Mouse (Mus musculus): Measurements from ENCODE around the gene Gnb3.

Gene Gnb3

DNA sequence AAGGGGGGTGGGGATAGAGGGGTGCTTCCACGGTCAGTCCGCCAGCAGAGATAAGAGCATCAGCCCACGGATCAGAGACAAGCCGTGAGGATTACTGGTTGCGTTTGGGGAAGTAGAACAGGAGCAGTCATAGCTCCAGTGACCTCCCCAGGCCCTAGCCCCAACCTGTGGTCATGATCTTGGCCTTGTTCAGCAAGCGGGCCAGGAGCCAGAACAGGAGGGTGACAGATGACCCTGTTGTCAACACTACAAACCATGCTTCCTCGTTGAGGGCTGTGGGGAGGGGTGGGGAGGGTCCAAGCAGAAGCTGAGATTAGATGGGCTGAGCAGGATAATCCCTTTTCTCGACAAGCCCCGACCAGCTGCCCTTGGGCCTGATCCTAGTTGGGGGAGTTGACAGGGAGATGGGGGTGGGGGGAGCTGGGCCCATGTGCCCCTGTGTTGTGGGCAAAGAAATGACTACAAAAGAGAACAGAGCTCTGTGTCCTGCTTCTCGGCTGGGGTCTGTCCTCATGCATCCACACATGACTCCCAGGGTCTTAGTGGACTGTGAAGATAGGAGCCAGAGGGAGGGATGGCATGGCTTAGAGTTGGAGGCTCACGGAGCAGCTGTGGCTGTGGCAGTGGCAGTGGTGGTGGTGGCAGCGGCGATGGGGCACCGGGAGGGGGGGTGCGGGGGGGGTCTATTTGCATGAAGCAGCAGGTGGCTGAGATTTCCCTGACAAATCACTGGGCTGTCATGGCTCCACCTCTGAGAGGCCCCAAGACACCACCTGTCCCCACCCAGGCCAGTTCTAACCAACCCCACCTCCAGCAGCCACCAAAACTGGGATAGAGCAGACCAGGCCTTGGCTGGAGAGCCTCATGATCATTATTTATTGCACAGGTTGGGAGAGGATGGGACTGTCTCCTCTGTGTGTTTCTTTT, at the start of gene Gnb3:
Gnb3 (minus strand) TSS at position 35 of the 927 bp plus-strand sequence.
- DNase-seq (ENCODE audit: low spot score) = no peak

DNA sequence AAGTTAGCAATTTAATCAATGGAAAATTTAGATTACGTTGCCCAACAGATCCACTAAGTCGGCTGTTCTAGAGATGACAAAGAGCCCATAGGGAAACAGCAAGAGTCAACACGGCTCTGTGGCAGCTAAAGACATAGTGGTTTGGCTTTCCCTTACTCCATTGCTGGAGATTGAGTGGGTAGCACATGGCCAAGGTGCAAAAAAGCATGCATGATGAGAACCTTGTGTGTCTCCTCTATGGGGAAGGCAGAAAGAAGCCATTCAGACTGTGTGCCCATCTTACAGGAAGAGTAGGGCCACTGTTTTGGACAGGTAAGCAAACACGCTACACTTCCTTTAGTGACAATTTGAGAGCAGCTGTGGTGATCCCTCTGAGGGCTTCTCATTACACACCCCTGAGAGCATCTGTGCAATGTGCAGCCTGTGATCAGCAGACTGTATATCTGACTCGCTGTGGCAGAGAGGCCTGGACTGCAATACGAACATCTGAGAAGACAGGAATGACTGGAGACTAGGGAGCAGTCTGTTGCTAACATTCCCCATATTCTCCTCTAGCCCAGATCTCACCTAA, 48.6 kb upstream of the Gnb3 start:
- no peak for DNase-seq (ENCODE audit: low spot score)

DNA sequence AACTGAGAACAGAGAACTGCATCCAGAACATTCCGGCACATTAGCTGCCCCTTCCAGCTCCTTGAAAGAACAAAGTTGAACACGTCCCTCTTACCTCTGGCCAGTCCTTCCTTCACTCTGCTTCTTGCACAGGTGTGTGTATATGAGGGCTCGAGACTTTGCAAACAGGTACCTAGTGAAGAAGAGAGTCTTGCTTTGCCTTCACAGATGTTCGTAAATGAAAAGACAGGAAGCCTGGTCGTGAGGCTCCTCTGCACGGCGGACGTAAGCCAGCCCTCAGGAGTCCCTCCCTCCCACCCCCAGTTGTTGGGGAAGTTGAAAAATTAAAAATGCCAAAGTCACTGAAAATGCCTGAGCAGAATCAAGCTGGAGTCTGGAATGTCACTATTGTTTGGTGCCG, 47.9 kb upstream of the Gnb3 start, which contains the start of gene Cd4:
Cd4 (minus strand) TSS at position 236 of the 400 bp plus-strand sequence.
- DNase-seq (ENCODE audit: low spot score) = peak; percentile 28

DNA sequence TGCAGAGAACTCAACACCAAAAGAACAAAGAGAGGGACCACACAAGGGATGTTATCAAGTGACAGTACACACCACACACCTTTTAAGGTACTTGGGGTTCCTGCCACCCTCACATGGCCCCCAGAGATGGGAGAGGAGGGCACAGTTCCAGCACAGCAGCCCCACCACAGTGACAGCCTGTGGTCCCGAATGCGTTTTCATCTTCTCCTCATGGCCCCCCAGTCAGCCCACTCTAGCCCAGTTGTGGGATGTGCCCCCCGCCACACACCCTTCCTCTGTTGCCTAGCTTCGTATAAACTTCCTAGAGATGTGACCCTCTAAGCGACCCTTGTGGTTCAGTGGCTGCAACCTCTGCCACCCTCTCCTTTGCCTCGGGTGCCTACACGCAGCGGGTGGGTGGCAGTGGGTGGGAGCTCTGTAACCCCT, 45.9 kb upstream of the Gnb3 start:
- DNase-seq (ENCODE audit: low spot score) = peak; percentile 69

DNA sequence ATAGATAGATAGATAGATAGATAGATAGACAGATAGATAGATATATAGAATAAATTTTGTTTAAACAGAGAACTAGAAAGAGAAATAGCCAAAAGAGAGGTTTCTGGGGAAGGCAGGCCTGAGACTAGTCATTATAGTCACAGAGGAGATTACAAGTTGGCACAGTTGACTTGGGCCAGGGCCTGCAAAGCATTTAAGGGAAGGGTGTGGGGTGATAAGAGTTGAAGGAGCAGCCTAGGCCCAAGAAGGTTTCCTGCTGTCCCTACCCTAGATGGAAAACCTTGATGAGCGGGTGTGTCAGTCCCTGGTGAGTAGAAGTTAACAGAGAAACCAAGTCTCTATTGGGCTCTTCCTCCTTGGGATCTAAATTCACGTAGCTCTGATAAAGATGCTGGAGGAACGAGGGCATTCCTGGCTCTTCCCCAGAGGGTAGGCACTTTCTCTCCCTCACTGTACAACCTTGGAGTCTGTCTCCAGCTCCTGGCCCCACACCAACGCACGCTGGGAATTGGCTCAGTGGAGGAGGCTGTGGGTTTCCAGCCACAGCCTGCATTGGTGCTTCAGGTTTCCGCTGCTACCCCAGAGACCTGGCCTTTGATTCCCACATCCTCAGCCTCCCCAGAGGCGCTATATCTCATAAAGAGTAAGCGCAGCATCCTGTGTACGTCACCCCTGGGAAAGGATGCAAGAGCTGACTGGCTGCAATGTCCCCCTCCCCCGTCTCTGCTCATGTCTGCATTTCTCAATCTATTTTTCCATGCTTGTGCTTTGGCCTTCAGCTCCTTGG, 44.8 kb upstream of the Gnb3 start:
- peak; percentile 90 for DNase-seq (ENCODE audit: low spot score)

DNA sequence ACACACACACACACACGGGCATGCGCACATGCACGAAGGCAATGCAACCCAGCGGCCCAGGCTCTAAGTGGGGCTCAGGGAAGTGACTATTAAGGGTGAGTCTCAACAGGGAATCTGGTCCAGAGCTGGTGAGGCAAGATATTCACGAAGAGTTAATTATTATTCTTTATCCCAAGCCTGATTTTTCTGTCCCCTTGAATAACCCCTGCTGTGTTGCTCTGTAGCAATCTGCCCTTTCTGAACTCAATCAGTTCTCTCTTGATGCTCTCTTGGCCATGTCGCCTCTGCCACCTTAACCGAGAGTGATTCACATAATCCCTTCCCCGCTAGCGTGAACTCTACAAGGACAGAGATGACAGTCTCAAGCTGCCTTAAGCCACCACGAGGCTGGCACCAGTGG, 43.3 kb upstream of the Gnb3 start:
- DNase-seq (ENCODE audit: low spot score) = no peak

DNA sequence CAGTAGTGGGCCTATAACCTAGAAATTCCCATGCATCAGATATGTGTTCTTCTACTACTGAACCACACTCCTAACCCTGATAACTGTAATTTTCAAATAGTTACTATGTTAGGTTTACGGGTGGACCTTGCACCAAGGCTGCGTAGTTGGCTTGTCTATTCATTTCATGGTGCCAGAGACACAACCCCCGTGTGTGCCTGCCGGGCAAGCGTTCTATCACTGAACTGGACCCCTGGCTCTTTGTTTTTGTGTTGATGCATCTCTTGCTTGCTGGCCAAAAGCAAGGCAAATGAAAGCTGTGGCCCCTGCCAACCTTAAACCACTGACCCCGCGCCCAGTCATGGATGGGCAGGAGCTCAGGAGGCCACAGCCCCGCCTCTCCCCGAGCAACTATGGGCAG, 41.7 kb upstream of the Gnb3 start:
- DNase-seq (ENCODE audit: low spot score) = no peak

DNA sequence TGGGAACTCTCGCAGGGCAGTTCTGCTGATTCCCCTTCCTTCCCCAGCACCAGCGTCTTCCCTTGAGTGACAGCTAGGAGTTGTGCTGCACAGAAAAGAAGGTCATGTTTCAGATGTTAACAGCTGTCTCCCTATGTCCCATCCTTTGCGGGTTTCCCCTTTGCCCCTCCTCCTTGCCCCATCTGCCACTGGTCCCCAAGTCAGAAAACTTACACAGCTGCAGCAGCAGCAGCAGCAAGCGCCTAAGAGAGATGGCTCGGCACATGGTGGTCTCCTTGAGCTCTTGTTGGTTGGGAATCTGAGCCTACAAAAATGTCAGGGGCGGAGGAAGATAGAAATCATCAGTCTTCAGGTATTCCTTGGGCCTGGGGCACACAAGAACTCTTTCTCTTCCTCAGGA, 39.3 kb upstream of the Gnb3 start:
- DNase-seq (ENCODE audit: low spot score) = no peak

DNA sequence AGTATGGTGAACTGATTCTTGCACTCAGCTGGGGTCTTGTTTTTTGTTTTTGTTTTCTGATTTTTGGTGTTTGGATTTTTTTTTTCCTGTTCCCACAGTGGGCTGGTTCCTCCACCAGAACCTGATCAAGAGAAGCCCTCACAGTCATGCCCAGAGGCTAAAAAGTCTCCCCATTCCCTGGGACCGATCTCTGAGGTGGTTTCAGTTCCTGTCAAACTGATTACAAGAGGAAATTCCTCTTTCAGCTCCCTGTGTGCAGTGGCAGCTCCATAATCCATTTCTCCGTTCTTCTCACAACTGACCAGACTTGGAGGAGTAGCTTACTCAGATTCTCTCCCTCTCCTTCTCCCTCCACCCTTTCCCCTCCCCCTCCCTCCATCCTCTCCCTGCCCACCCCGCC, 34.3 kb upstream of the Gnb3 start:
- no peak for DNase-seq (ENCODE audit: low spot score)

DNA sequence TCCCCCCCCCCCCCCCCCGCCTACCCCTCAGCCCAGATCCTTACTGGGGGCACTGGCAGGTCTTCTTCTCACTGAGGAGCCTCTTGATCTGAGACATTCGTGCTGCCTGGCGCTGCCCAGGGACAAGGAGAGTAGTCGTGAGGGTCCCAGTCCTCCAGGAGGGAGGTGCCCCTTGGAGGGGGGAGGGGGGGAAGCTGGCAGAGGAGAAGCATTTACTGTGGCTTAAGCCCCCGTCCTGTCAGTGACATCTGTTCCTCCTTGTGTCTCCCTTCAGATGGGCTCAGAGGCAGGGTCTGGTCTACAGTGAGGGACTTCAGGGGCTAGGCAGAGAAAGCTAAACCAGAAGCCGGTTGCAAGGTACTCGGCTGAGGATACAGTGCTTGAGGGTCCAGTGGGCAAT, 26.5 kb upstream of the Gnb3 start:
- no peak for DNase-seq (ENCODE audit: low spot score)

DNA sequence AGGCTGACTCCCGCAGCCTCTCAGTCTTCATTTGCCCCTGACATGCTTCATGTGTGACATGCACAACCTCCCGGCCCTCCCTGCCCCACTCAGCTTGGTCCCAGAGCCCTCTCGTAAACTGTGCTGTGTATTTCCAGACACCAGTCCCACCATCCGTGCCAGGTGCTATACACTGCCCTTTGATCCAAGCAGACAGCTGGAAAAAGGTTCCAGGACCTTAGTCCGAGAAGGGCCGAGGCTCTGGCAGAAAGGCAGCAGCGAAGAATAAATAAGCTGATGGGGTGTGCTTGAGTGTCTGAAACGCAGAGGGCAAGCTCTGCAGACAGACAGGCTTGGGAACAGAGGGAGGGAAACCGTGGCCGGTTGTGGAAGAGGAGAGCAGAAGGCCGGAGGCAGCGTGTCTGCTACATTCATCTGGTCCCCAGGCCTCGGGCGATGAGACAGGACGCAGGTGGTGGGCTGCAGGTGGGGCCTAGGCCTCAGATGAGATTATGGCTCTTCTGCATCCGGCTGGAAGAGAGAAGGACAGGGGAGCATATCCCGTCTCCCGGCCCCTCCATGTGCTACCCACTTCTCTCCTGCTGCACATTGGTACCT, 25.8 kb upstream of the Gnb3 start:
- DNase-seq (ENCODE audit: low spot score) = no peak

DNA sequence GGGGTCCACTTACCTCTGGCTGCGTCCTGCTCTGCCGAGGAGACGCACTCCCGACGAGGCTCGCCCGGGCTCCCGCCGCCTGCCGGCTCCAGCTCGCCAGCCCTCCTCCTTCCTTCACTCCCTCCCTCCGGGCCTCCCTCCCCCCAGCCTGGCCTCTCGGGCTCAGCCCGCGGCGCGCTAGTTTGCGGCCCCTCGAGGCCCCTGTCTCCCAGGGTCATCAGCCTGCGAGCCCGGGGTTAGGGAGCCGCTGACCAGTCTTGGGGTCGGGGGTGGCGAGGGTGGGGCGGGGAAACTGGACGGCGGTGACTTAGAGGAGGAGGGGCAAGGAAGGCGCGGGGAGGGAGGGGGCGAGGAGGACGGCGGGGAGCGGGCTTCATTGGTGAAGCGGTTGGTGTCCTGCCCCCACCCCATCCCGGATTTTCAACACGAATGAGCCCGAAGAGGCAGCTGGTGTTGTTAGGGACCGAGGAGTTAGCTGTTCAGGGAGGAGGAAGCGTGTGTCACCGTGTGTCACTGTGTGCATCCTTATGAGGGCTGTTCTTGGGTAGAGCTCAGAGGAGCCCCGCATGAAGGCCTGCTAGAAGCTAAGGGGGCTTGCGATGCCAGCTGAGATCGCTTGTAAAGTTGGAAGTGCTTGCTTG, 23.7 kb upstream of the Gnb3 start, which contains the start of gene Gpr162:
Gpr162 (minus strand) TSS at position 326 of the 641 bp plus-strand sequence.
- DNase-seq (ENCODE audit: low spot score) = peak; percentile 48

DNA sequence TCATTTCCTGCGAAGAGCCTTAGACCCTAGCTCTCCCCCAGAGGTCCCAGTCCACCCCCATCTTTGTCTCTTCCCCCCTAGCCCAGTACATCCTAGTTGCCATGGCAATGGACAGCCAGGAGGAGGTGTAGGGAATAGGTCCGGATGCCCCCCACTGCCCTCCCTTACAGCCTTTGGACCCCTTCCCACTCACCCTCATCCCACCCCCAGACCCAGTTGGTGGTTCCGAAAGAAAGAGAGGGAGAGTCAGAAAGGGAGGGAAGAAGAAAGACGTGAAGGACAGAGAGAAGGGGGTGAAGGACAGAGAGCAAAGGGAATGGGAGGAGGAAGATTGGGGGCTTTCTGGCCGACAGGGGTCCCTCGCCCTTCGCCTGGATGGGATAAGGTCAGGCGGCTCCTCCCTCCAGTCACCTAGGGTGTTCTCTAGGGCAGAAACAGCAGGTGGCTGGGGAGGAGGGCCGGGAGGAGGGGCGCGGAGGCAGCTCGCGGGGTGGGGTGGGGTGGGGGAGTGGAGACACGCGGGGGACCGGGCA, 23.1 kb upstream of the Gnb3 start:
- no peak for DNase-seq (ENCODE audit: low spot score)

DNA sequence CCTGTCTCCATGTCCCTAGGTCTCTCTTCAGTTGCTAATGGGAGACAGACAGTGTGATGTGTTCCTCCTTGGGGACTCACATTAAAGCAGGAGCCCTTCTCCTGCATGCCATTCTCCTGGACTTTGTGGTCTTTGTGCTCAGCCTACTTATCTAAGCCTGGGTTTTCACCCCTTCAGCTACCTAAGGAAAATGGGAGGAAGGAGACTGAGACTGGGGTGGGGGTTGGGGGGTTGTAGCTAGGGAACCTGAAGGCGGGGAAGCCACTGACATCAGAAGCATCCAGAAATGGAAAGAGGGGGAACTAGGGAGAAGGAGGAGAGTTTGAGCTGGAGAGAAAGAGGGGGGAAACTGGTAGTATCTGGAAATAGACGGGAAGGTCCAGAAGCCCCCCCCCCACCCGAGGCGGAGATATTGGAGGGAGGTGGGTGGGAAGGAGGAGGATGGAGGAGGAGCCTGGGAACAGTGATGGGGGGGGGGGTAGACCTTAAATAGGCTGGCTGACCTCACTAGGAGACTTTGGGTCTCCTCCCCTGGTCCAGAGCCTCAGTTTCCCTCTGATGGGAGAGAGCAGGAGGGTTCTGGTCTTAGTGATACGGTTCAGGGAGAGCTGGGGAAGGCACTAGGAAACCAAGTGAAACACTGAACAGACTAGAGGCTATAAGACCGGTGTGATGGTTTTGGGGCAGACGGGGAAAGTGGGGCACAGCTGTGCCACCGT, 22.5 kb upstream of the Gnb3 start:
- DNase-seq (ENCODE audit: low spot score) = no peak

DNA sequence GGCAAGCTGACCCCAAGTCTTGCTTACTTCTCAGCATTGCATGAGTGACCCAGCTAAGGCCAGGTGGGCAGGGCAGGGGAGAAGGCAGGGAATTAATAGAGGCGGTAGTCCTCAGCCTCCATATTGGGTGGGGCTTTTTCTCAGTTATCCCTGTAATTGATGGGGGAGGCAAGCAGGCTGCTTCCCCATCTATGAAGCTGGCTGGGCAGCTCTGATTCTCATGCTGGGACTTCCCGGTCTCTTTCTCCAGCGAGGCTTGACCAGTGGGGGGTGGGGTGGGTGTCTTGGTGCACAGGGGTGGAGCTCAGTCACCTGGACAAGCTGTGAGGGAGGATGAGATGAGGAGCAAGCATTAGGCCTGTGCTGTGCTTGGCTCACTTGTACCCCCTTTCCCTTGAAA, 21.7 kb upstream of the Gnb3 start:
- no peak for DNase-seq (ENCODE audit: low spot score)

DNA sequence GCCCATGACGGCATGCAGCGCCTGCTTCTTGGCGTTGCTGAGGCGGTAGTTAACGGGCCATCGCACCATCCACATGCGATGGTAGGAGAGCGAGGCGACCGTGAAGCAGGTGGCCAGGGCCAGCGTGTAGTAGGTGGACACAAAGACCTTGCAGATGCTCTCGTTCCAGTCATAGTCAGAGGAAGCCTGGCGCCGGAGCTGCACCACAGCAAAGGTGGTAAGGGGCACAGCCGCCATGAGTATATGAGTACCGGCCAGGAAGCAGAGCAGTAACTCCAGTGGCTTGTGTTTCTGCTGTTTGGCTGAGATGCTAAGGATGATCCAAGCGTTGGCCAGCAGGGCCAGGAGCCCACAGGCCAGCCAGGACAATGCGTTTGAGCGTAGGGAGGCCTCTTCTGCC, 21.2 kb upstream of the Gnb3 start:
- DNase-seq (ENCODE audit: low spot score) = no peak

DNA sequence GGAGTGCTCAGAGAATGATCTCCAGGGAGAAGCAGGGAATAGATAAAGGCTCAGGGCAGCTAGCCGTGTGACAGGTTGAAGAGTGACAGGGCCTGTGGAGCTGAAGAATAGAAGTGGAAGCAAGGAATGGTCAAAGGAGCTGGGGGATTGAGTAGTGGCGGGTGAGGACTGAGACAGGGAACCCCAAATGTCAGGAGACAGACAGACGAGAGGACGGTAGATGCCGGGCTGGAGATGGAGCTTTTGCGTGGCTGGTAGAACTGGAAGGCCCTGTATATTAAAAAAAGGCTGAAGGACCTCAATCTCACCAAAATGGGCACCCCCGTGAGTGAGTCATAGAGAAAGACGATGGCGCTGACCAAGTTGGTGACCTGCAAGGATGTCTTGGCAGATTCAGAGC, 20.4 kb upstream of the Gnb3 start:
- no peak for DNase-seq (ENCODE audit: low spot score)

DNA sequence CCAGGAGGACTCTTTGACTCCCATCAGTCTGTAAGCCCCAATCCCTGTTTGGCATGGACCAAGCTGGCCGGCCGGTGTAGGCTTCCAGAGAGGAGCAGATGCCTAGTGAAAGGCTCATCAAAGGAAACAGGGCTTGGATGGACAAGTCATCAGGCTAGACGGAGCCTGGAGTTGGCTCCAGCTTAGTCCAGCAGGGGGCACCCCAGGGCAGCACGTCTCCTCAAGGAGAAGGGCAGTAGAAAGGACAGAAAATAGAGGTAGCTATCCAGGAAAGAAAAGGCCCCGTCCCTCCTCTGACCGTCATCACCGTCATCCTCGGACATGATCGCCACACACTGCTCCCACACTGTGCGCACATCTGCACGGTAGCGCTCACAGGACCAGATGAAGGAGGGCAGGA, 19.6 kb upstream of the Gnb3 start:
- peak; percentile 79 for DNase-seq (ENCODE audit: low spot score)

DNA sequence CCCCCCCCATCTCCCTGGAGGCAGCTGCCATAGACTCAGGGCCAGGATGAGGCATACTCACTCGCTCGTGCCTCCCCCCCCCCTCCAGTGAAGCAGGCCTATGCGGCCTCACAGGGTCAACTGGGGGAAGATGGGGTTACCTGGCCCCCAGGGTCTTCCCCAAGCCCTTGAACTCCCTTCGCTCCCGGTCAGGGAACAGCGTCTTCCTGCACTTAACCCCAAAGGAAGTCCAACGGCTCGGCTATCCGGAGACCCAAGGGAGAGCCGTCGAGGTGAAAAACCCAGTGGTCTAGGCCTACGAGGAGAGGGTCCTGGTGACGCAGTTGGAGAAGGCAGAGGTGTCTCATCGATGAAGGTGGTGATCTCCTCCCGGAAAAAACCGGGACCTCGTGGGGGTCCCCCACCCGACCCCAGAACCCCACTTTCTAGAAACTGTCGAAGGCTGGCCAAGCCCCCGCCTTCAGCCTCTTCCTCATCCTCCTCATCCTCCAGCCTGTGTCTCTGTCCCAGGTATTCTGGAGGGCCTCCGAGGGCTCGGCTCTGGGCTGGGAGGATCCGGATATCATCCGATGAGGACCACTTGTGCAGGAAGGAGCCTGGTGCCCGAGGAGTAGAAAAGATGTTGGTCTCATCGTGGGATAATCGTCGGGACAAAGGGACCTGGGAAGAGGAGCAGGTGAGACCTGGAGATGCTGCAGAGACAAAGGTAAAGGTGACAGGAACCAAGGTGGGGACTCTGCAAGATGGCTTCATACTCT, 18.7 kb upstream of the Gnb3 start:
- DNase-seq (ENCODE audit: low spot score) = no peak
